Mouse (Mus musculus): ENCODE data around the gene Ndrg3. TPM values are rescaled to one million over a fixed set of nuclear protein-coding genes. Genes with fewer than 3 reads are reported as not detected.
"Not testable (repeated sequence)": the region's sequence is repeated elsewhere in the genome, so short reads cannot be mapped to it uniquely, and the experiment has no call there.

Ndrg3 gene
- polyA plus RNA-seq, 1 experiment from 2014 or later = 54.0 TPM

- Histone ChIP-seq H3K9ac (no peak overlapping the region), H3K4me3 (no peak overlapping the region), H3K27ac (no peak overlapping the region), H3K36me3 (no peaks in the 10 kb centered on the region), H3K27me3 (no peaks in the 10 kb centered on the region), H3K4me2 (no peak overlapping the region), H3K9me3 (no peaks in the 10 kb centered on the region), H3K4me1 (no peaks in the 10 kb centered on the region)
- ATAC-seq (ENCODE audit: insufficient number of reproducible peaks, low FRiP score, low TSS enrichment, low read depth) = no peak
- 74% methylated on average over 15 of the region's 15 CpGs for WGBS
These were observed 97.2 kb downstream of the Ndrg3 start for GRCm38 (mm10) chr2:156894496-156895265.

DNA sequence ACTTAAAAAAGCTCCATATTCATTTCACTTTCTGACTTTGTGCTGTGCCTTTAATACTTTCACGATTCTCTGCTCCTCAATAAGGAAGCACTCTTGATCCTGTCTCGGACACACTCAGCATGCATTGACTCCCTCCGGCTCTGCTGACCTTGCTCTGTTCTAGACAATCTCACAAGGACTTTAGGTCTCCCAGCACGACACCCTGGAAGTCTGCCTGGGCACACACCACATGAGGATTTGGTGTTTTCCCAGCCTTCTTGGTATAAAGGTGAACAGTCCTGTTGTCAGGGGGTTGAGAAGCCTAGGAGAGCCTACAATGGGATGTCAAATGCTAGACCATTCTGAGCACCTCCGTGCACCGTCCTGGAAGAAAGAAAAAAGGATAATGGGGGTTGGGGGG, 99.0 kb downstream of the Ndrg3 start:
- 72% methylated on average over 6 of the region's 6 CpGs for WGBS
- H3K4me2 ChIP-seq = no peak overlapping the region

DNA sequence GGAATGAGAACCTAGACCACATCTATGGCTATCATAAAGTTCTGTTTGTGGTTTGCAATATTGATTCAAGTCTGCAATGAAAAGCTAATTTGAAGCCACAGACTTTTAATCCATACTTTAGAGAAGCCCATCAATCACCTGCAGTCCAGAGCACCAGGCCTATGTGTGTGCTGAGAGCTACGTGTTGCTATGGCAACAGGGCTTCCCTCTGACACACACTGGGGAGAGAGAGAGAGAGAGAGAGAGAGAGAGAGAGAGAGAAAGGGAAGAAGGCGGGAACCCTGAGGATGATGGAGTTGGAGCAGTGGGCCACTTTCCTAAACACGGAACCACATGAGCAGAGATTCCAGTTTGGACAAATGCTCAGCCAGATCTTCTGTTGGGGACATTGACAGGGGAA, 99.6 kb downstream of the Ndrg3 start:
- no peak overlapping the region for H3K4me3 ChIP-seq
- no peak overlapping the region for H3K27ac ChIP-seq
- ATAC-seq (ENCODE audit: insufficient number of reproducible peaks, low FRiP score, low TSS enrichment, low read depth) = no peak
- 47% methylated on average over 3 of the region's 3 CpGs for WGBS
- H3K36me3 ChIP-seq = no peaks in the 10 kb centered on the region
- no peaks in the 10 kb centered on the region for H3K9me3 ChIP-seq
- H3K4me2 ChIP-seq = no peak overlapping the region
- no peaks in the 10 kb centered on the region for H3K27me3 ChIP-seq
- no peaks in the 10 kb centered on the region for H3K4me1 ChIP-seq
- H3K9ac ChIP-seq = no peak overlapping the region

More for the DNA sequence above, 99.0 kb downstream of the Ndrg3 start:
- no peaks in the 10 kb centered on the region for H3K27me3 ChIP-seq
- no peaks in the 10 kb centered on the region for H3K9me3 ChIP-seq
- no peak for ATAC-seq (ENCODE audit: insufficient number of reproducible peaks, low FRiP score, low TSS enrichment, low read depth)
- no peak overlapping the region for H3K9ac ChIP-seq
- H3K4me1 ChIP-seq = no peaks in the 10 kb centered on the region
- no peak overlapping the region for H3K4me3 ChIP-seq
- no peaks in the 10 kb centered on the region for H3K36me3 ChIP-seq
- no peak overlapping the region for H3K27ac ChIP-seq

- no peak overlapping the region for H3K27ac ChIP-seq
- no peaks in the 10 kb centered on the region for H3K27me3 ChIP-seq
- H3K9ac ChIP-seq = no peak overlapping the region
- no peak overlapping the region for H3K4me3 ChIP-seq
- WGBS = 54% methylated on average over 3 of the region's 3 CpGs
- no peak for ATAC-seq (ENCODE audit: insufficient number of reproducible peaks, low FRiP score, low TSS enrichment, low read depth)
- no peak overlapping the region for H3K4me2 ChIP-seq
- H3K9me3 ChIP-seq = no peaks in the 10 kb centered on the region
- H3K4me1 ChIP-seq = no peaks in the 10 kb centered on the region
- no peaks in the 10 kb centered on the region for H3K36me3 ChIP-seq
These were observed 103.4 kb downstream of the Ndrg3 start for GRCm38 (mm10) chr2:156888490-156888889.

DNA sequence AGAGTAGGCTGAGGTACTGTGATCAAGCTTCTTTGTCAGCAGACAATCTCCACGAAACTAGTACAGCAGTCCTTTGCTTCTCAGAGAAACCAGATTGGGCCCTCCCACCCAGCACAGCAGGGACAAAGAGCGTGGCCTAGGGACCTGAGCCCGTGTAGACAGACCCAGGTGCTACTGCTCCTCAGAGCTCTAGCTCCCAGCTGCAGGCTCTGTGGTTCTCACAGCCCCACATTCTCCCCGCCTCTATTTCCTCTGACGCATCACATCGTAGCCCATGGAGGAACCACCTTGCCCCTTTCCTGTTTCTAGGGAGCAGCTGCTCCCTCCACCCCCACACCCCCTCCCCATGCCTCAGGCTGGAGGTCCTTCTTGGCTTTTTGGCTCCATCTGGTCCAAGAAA, 104.8 kb downstream of the Ndrg3 start, which contains the start of gene Sla2:
Gene Sla2 (minus strand): TSS at position 176 of the 400 bp plus-strand sequence.
- H3K4me3 ChIP-seq = no peak within 1 kb of the TSS
- no peak within 1 kb of the TSS for H3K27ac ChIP-seq
- no peak for ATAC-seq (ENCODE audit: insufficient number of reproducible peaks, low FRiP score, low TSS enrichment, low read depth)
- 53% methylated on average over 6 of the region's 6 CpGs for WGBS
- H3K27me3 ChIP-seq = no peaks in the 10 kb centered on the region
- H3K9ac ChIP-seq = no peak within 1 kb of the TSS
- no peaks in the 10 kb centered on the region for H3K4me1 ChIP-seq
- H3K4me2 ChIP-seq = no peak within 1 kb of the TSS
- no peaks in the 10 kb centered on the region for H3K9me3 ChIP-seq
- no peaks in the 10 kb centered on the region for H3K36me3 ChIP-seq

- WGBS = 65% methylated on average over 10 of the region's 10 CpGs
- no peak for ATAC-seq (ENCODE audit: insufficient number of reproducible peaks, low FRiP score, low TSS enrichment, low read depth)
- H3K36me3 ChIP-seq = no peaks in the 10 kb centered on the region
- no peaks in the 10 kb centered on the region for H3K9me3 ChIP-seq
- H3K27ac ChIP-seq = no peak overlapping the region
- H3K27me3 ChIP-seq = no peaks in the 10 kb centered on the region
- no peaks in the 10 kb centered on the region for H3K4me1 ChIP-seq
- no peak overlapping the region for H3K4me3 ChIP-seq
- no peak overlapping the region for H3K9ac ChIP-seq
- no peak overlapping the region for H3K4me2 ChIP-seq
These were observed 105.7 kb downstream of the Ndrg3 start for GRCm38 (mm10) chr2:156886084-156886631.

DNA sequence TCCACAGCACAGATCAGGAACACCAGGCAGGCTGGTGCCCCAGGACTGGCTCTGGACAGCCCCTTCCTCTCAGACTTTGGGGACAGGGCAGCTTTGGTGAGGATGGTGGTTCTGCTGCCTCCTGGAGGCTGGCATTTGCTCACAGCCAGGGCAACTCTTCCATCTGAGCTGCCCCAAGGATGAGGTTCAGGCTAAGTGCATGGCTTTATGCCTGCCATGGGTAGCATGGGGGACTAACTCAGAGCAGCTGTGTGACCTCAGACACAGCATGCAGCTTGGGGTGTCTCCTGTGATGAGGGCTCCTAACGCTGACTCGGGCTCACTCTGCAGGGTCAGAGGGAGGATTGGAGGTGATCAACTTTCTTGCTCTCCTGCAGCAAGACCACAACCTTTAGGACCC, 106.2 kb downstream of the Ndrg3 start:
- H3K36me3 ChIP-seq; ATAC-seq (ENCODE audit: insufficient number of reproducible peaks, low FRiP score, low TSS enrichment, low read depth); H3K4me1 ChIP-seq; H3K4me2 ChIP-seq; H3K27ac ChIP-seq; H3K9me3 ChIP-seq; H3K27me3 ChIP-seq; H3K9ac ChIP-seq; H3K4me3 ChIP-seq: not testable (repeated sequence)
- 55% methylated on average over 2 of the region's 2 CpGs for WGBS

- ATAC-seq (ENCODE audit: insufficient number of reproducible peaks, low FRiP score, low TSS enrichment, low read depth) = no peak
- H3K4me1 ChIP-seq = no peaks in the 10 kb centered on the region
- no peak overlapping the region for H3K27ac ChIP-seq
- WGBS = 90% methylated on average over 10 of the region's 10 CpGs
- no peaks in the 10 kb centered on the region for H3K9me3 ChIP-seq
- no peak overlapping the region for H3K4me3 ChIP-seq
- H3K36me3 ChIP-seq = no peaks in the 10 kb centered on the region
- no peaks in the 10 kb centered on the region for H3K27me3 ChIP-seq
- no peak overlapping the region for H3K9ac ChIP-seq
- H3K4me2 ChIP-seq = no peak overlapping the region
These were observed 107.3 kb downstream of the Ndrg3 start for GRCm38 (mm10) chr2:156884396-156885211.

GRCm38 (mm10) chr2:156882431-156883001, 109.3 kb downstream of the Ndrg3 start:
- no peaks in the 10 kb centered on the region for H3K4me1 ChIP-seq
- H3K4me2 ChIP-seq = no peak overlapping the region
- no peaks in the 10 kb centered on the region for H3K27me3 ChIP-seq
- H3K4me3 ChIP-seq = no peak overlapping the region
- H3K36me3 ChIP-seq = no peaks in the 10 kb centered on the region
- ATAC-seq (ENCODE audit: insufficient number of reproducible peaks, low FRiP score, low TSS enrichment, low read depth) = no peak
- H3K9me3 ChIP-seq = no peaks in the 10 kb centered on the region
- WGBS = 32% methylated on average over 10 of the region's 10 CpGs
- H3K9ac ChIP-seq = no peak overlapping the region
- no peak overlapping the region for H3K27ac ChIP-seq

GRCm38 (mm10) chr2:156879541-156879940, 112.3 kb downstream of the Ndrg3 start:
- H3K27ac ChIP-seq = no peak overlapping the region
- no peaks in the 10 kb centered on the region for H3K27me3 ChIP-seq
- H3K36me3 ChIP-seq = peaks cover 10% of the 10 kb centered on the region; the same call in 1 of the 2 replicates
- no peak overlapping the region for H3K4me2 ChIP-seq
- H3K4me3 ChIP-seq = no peak overlapping the region
- no peaks in the 10 kb centered on the region for H3K9me3 ChIP-seq
- H3K9ac ChIP-seq = no peak overlapping the region
- ATAC-seq (ENCODE audit: insufficient number of reproducible peaks, low FRiP score, low TSS enrichment, low read depth) = no peak
- no peaks in the 10 kb centered on the region for H3K4me1 ChIP-seq
- 76% methylated on average over 3 of the region's 3 CpGs for WGBS

- H3K4me3 ChIP-seq = no peak overlapping the region
- ATAC-seq (ENCODE audit: insufficient number of reproducible peaks, low FRiP score, low TSS enrichment, low read depth) = no peak
- H3K36me3 ChIP-seq = peaks cover 28% of the 10 kb centered on the region
- no peaks in the 10 kb centered on the region for H3K4me1 ChIP-seq
- H3K9ac ChIP-seq = no peak overlapping the region
- no peak overlapping the region for H3K4me2 ChIP-seq
- 53% methylated on average over 9 of the region's 9 CpGs for WGBS
- no peaks in the 10 kb centered on the region for H3K9me3 ChIP-seq
- no peak overlapping the region for H3K27ac ChIP-seq
- no peaks in the 10 kb centered on the region for H3K27me3 ChIP-seq
These were observed 114.1 kb downstream of the Ndrg3 start for GRCm38 (mm10) chr2:156877726-156878125.
